Comparison of ENCODE assay signal across 22 mouse cellular contexts in the genomic region with DNA sequence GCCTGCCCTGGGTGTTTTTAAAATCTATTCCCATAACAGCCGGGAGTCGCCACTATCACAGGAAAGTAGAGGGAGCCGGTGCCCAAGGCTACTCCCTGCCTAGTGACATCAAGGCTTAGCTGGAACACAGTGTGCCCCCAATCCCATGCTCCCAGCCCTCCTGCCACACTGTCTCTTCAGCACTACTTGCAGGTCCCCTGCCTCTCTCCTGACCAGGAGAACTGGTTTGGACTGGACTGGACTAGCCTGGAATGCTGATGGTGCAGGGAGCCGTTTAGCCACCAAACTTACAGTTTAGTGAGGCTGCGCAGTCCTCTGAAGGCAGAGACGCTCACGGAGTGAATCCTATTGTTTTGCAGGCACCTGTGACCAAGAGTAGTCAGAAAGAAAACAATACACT. TPM values are rescaled to one million over a fixed set of nuclear protein-coding genes. Genes with fewer than 3 reads are reported as not detected.
DNase-seq lines count a peak whose midpoint lies in the region; ATAC-seq and TF ChIP-seq lines count a peak whose summit lies in the region.
"Had no signal": no experiment of that assay in that cellular context is flagged by ENCODE, and none has a peak within 500 bp of the region (broad histone marks: within the 10 kb centered on the region; RNA-seq: fewer than 3 reads in every experiment).

No protein-coding gene starts in this region.

- no peak overlapping the region for H3K4me2 ChIP-seq in hindbrain, embryonic 11.5 days (replicated peaks; ENCODE audit: low read depth, low read length)
- H3K4me2 ChIP-seq in forebrain, embryonic 16.5 days (ENCODE audit: low read length): no peak overlapping the region
- H3K4me2 ChIP-seq: heart, embryonic 11.5 days; intestine, embryonic 15.5 days; limb, embryonic 13.5 days; liver, embryonic 13.5 days had no signal

- peak; percentile 74 for DNase-seq in ES-CJ7 (ENCODE audit: low read depth, low spot score)
- DNase-seq in R1 (ENCODE audit: low read depth, low spot score): peak; percentile 68
- peak; percentile 49 for DNase-seq in kidney, postnatal 10 days
- no peak for DNase-seq in hindbrain, embryonic 11.5 days (ENCODE audit: low spot score)
- no peak for DNase-seq in neural tube, embryonic 10.5 days (ENCODE audit: extremely low spot score, low spot score)
- DNase-seq: adrenal gland, postnatal 14 days; cerebellum, adult 8-10 months; cerebellum, postnatal 36 days; embryo, embryonic 11 days; forebrain, postnatal 0 days; gastrocnemius, postnatal 14 days; liver, embryonic 13.5 days; lung, adult 2 months; lung, postnatal 4 days; thymus, postnatal 25 days had no signal

- peaks cover 3% of the 10 kb centered on the region; the same call in 1 of the 2 replicates for H3K4me1 ChIP-seq in testis, adult 2 months (ENCODE audit: control insufficient read depth, insufficient read depth, low read length)
- H3K4me1 ChIP-seq in hindbrain, embryonic 11.5 days (replicated peaks; ENCODE audit: control insufficient read depth, insufficient read depth, low read length): no peaks in the 10 kb centered on the region
- H3K4me1 ChIP-seq in forebrain, embryonic 16.5 days (replicated peaks; ENCODE audit: control insufficient read depth, insufficient read depth, low read length): no peaks in the 10 kb centered on the region
- H3K4me1 ChIP-seq: intestine, embryonic 15.5 days; liver, embryonic 13.5 days; midbrain, embryonic 10.5 days had no signal

- no peak overlapping the region for H3K9ac ChIP-seq in hindbrain, embryonic 11.5 days (ENCODE audit: low read depth, low read length)
- no peak overlapping the region for H3K9ac ChIP-seq in forebrain, embryonic 16.5 days (replicated peaks; ENCODE audit: low read depth, low read length)
- H3K9ac ChIP-seq: forebrain, postnatal 0 days; intestine, embryonic 15.5 days; limb, embryonic 13.5 days; liver, embryonic 13.5 days had no signal

- TF ChIP-seq POLR2A in testis, adult 2 months (IDR thresholded peaks at IDR 0.05; ENCODE audit: control insufficient read depth, low read depth, low read length): no peak

- H3K36me3 ChIP-seq in testis, adult 2 months (ENCODE audit: control insufficient read depth, insufficient read depth, low read length): no peaks in the 10 kb centered on the region
- H3K36me3 ChIP-seq in hindbrain, embryonic 11.5 days (ENCODE audit: control insufficient read depth, insufficient read depth, low read length): no peaks in the 10 kb centered on the region
- H3K36me3 ChIP-seq in forebrain, embryonic 16.5 days (ENCODE audit: control insufficient read depth, insufficient read depth): no peaks in the 10 kb centered on the region
- H3K36me3 ChIP-seq: intestine, embryonic 15.5 days; limb, embryonic 13.5 days; liver, embryonic 13.5 days; midbrain, embryonic 10.5 days had no signal

- 88% methylated on average over 7 of the region's 7 CpGs for WGBS in hindbrain, embryonic 11.5 days
- WGBS in forebrain, embryonic 16.5 days: 92% methylated on average over 7 of the region's 7 CpGs

- peak overlapping the region; percentile 71 for H3K27ac ChIP-seq in testis, adult 2 months (ENCODE audit: control insufficient read depth, insufficient read depth, low read depth, low read length)
- H3K27ac ChIP-seq in hindbrain, embryonic 11.5 days (ENCODE audit: low read depth, low read length): no peak overlapping the region
- no peak overlapping the region for H3K27ac ChIP-seq in forebrain, embryonic 16.5 days (ENCODE audit: low read length)
- H3K27ac ChIP-seq: intestine, embryonic 15.5 days; limb, embryonic 13.5 days; liver, embryonic 13.5 days; midbrain, embryonic 10.5 days had no signal

- no peaks in the 10 kb centered on the region for H3K9me3 ChIP-seq in hindbrain, embryonic 11.5 days (ENCODE audit: control insufficient read depth, low read length)
- no peaks in the 10 kb centered on the region for H3K9me3 ChIP-seq in forebrain, embryonic 16.5 days (ENCODE audit: control insufficient read depth, low read length)
- H3K9me3 ChIP-seq: intestine, embryonic 15.5 days; limb, embryonic 13.5 days; liver, embryonic 13.5 days; midbrain, embryonic 10.5 days had no signal

- ATAC-seq in hindbrain, embryonic 11.5 days (ENCODE audit: low FRiP score): no peak
- no peak for ATAC-seq in forebrain, embryonic 16.5 days
- ATAC-seq: forebrain, postnatal 0 days; hindbrain, embryonic 16.5 days; intestine, embryonic 15.5 days had no signal

- no peak overlapping the region for H3K4me3 ChIP-seq in testis, adult 2 months (ENCODE audit: control insufficient read depth, low read depth, low read length)
- H3K4me3 ChIP-seq in hindbrain, embryonic 11.5 days (ENCODE audit: low read depth, low read length): no peak overlapping the region
- no peak overlapping the region for H3K4me3 ChIP-seq in forebrain, embryonic 16.5 days (replicated peaks; ENCODE audit: low read length)
- H3K4me3 ChIP-seq: intestine, embryonic 15.5 days; limb, embryonic 13.5 days; liver, embryonic 13.5 days; midbrain, embryonic 10.5 days had no signal

- TF ChIP-seq CTCF in testis, adult 2 months (IDR thresholded peaks at IDR 0.05; ENCODE audit: control insufficient read depth, insufficient read depth, insufficient replicate concordance, low read depth, low read length): no peak

- H3K27me3 ChIP-seq in testis, adult 2 months (ENCODE audit: control insufficient read depth, insufficient read depth, low read length): no peaks in the 10 kb centered on the region
- H3K27me3 ChIP-seq in hindbrain, embryonic 11.5 days (ENCODE audit: control insufficient read depth, insufficient read depth, low read length): no peaks in the 10 kb centered on the region
- no peaks in the 10 kb centered on the region for H3K27me3 ChIP-seq in forebrain, embryonic 16.5 days (replicated peaks; ENCODE audit: control insufficient read depth, insufficient read depth, low read length)
- H3K27me3 ChIP-seq: intestine, embryonic 15.5 days; limb, embryonic 13.5 days; liver, embryonic 13.5 days had no signal

RNA-seq across cellular contexts. Expression of a gene that starts 41.3 kb away (rescaled TPM):
- polyA plus RNA-seq in testis, adult 2 months (2012; rRNA removed): 13.4 and 15.7 TPM in 2 replicates
- 50.3 and 54.5 TPM in 2 replicates for polyA plus RNA-seq in hindbrain, embryonic 11.5 days (2014; fragmentation: Nextera tagmentation; extraction: Ambion mirVana)
- polyA plus RNA-seq in forebrain, embryonic 16.5 days (2015; fragmentation: Nextera tagmentation; extraction: Ambion mirVana): 38.9 and 46.4 TPM in 2 replicates

RNA-seq across cellular contexts. Expression of a gene that starts 41.7 kb away (rescaled TPM):
- polyA plus RNA-seq in testis, adult 2 months (2012; rRNA removed): 23.6 and 28.6 TPM in 2 replicates
- 23.7 and 26.1 TPM in 2 replicates for polyA plus RNA-seq in hindbrain, embryonic 11.5 days (2014; fragmentation: Nextera tagmentation; extraction: Ambion mirVana)
- 9.9 and 11.3 TPM in 2 replicates for polyA plus RNA-seq in forebrain, embryonic 16.5 days (2015; fragmentation: Nextera tagmentation; extraction: Ambion mirVana)

Comparison
In these comparisons a context has a peak if more than half of its experiments do, and no peak if none do; other contexts are left out.
1. DNase-seq: peak in ES-CJ7 (single experiment), R1 (single experiment) and kidney, postnatal 10 days (single experiment); none in hindbrain, embryonic 11.5 days (single experiment) and neural tube, embryonic 10.5 days (single experiment).